ENCODE assay signal across 13 mouse cellular contexts in the genomic region with DNA sequence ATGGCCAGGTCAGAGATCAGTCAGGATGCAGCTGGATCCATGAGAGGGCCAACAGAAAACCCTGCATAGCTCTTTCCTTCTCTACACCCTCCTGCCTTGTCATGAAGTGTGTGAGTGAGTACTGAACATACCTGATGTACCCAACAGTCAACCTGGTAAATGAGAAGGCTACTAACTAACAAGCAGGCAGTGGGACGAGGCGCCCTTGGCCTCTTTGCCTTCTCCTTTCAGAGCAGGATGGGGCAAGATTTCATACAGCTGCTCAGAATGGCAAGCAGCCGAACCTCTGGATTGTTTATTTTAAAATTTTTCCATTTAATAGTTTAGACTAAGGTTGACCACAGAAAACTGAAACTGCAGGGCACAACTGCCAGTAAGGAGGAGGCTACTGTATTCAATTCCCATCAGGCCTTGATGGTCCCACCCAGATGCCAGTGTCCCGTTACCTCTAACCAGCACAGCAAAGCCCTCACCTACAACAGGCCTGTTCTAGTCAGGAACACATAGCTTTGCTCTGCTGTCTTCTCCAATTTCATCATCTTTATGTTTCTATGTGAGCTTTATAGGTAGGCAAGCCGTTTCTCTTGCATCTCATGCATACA.
DNase-seq lines count a peak whose midpoint lies in the region; ATAC-seq and TF ChIP-seq lines count a peak whose summit lies in the region.
"Had no signal": no experiment of that assay in that cellular context is flagged by ENCODE, and none has a peak within 500 bp of the region (broad histone marks: within the 10 kb centered on the region; RNA-seq: fewer than 3 reads in every experiment).

No protein-coding gene starts in this region.

- 91% methylated on average over 5 of the region's 5 CpGs for WGBS in forebrain, embryonic 15.5 days
- WGBS in forebrain, embryonic 12.5 days: 92% methylated on average over 5 of the region's 5 CpGs
- 88% methylated on average over 5 of the region's 5 CpGs for WGBS in midbrain, embryonic 12.5 days
- 89% methylated on average over 5 of the region's 5 CpGs for WGBS in midbrain, embryonic 11.5 days
- 61% methylated on average over 5 of the region's 5 CpGs for WGBS in limb, embryonic 15.5 days
- 89% methylated on average over 5 of the region's 5 CpGs for WGBS in olfactory bulb, adult 2 months

- H3K9ac ChIP-seq in forebrain, embryonic 15.5 days (replicated peaks): no peak overlapping the region
- no peak overlapping the region for H3K9ac ChIP-seq in forebrain, embryonic 12.5 days
- H3K9ac ChIP-seq in midbrain, embryonic 12.5 days (replicated peaks): no peak overlapping the region
- H3K9ac ChIP-seq in midbrain, embryonic 11.5 days (ENCODE audit: low read length): no peak overlapping the region
- H3K9ac ChIP-seq in limb, embryonic 15.5 days: no peak overlapping the region
- H3K9ac ChIP-seq: heart, embryonic 12.5 days had no signal

- H3K27ac ChIP-seq in forebrain, embryonic 15.5 days (replicated peaks): peak overlapping the region; percentile 63
- H3K27ac ChIP-seq in forebrain, embryonic 12.5 days: no peak overlapping the region
- H3K27ac ChIP-seq in midbrain, embryonic 12.5 days (replicated peaks): 0 out of 2 replicates have a peak overlapping the region, but pooled peaks have one; percentile 10
- H3K27ac ChIP-seq in midbrain, embryonic 11.5 days (ENCODE audit: low read depth, low read length): no peak overlapping the region
- H3K27ac ChIP-seq in limb, embryonic 15.5 days: peak overlapping the region; percentile 47; the same call in 1 of the 2 replicates
- H3K27ac ChIP-seq in olfactory bulb, adult 2 months (ENCODE audit: insufficient read depth, low read depth, low read length): peak overlapping the region; percentile 53

- no peak for DNase-seq in midbrain, embryonic 11.5 days (ENCODE audit: low spot score, missing footprints)
- no peak for DNase-seq in adrenal gland, adult 8-10 months
- DNase-seq in cerebellum, adult 18-20 months: no peak
- DNase-seq: layer of hippocampus, adult 9-11 months; thymus, postnatal 25 days had no signal

- no peak for TF ChIP-seq POLR2A in olfactory bulb, adult 2 months (IDR thresholded peaks at IDR 0.05; ENCODE audit: insufficient read depth, low read depth, low read length)

- H3K4me2 ChIP-seq in forebrain, embryonic 15.5 days (replicated peaks): no peak overlapping the region
- H3K4me2 ChIP-seq in forebrain, embryonic 12.5 days: no peak overlapping the region
- no peak overlapping the region for H3K4me2 ChIP-seq in midbrain, embryonic 12.5 days (replicated peaks)
- H3K4me2 ChIP-seq in midbrain, embryonic 11.5 days: no peak overlapping the region
- no peak overlapping the region for H3K4me2 ChIP-seq in limb, embryonic 15.5 days
- H3K4me2 ChIP-seq: heart, embryonic 12.5 days had no signal

- no peak overlapping the region for H3K4me3 ChIP-seq in forebrain, embryonic 15.5 days
- H3K4me3 ChIP-seq in forebrain, embryonic 12.5 days (replicated peaks): no peak overlapping the region
- no peak overlapping the region for H3K4me3 ChIP-seq in midbrain, embryonic 12.5 days
- no peak overlapping the region for H3K4me3 ChIP-seq in midbrain, embryonic 11.5 days (ENCODE audit: low read depth, low read length)
- H3K4me3 ChIP-seq in limb, embryonic 15.5 days: no peak overlapping the region
- H3K4me3 ChIP-seq in olfactory bulb, adult 2 months (ENCODE audit: insufficient read depth, low read depth, low read length): no peak overlapping the region
- H3K4me3 ChIP-seq: heart, embryonic 12.5 days; megakaryocyte, embryonic 14.5 days had no signal

- peaks cover 13% of the 10 kb centered on the region for H3K36me3 ChIP-seq in forebrain, embryonic 15.5 days
- peaks cover 17% of the 10 kb centered on the region for H3K36me3 ChIP-seq in forebrain, embryonic 12.5 days (replicated peaks)
- peaks cover 45% of the 10 kb centered on the region for H3K36me3 ChIP-seq in midbrain, embryonic 12.5 days
- H3K36me3 ChIP-seq in midbrain, embryonic 11.5 days (ENCODE audit: control insufficient read depth, insufficient read depth, low read length): no peaks in the 10 kb centered on the region
- peaks cover 40% of the 10 kb centered on the region for H3K36me3 ChIP-seq in limb, embryonic 15.5 days

- no peak for TF ChIP-seq CTCF in olfactory bulb, adult 2 months (IDR thresholded peaks at IDR 0.05; ENCODE audit: insufficient read depth, low read depth, low read length)

- no peak for ATAC-seq in forebrain, embryonic 15.5 days (replicated peaks)
- no peak for ATAC-seq in forebrain, embryonic 12.5 days (ENCODE audit: low FRiP score)
- ATAC-seq in midbrain, embryonic 12.5 days (ENCODE audit: low FRiP score, low read depth): no peak
- ATAC-seq in midbrain, embryonic 11.5 days (ENCODE audit: low FRiP score): no peak
- ATAC-seq in limb, embryonic 15.5 days (ENCODE audit: insufficient number of reproducible peaks, low FRiP score, low TSS enrichment, low read depth): no peak
- ATAC-seq: inflammation-experienced regulatory T-cells, adult 6 months had no signal

- peaks cover 18% of the 10 kb centered on the region for H3K4me1 ChIP-seq in forebrain, embryonic 15.5 days
- peaks cover 15% of the 10 kb centered on the region for H3K4me1 ChIP-seq in forebrain, embryonic 12.5 days
- peaks cover 16% of the 10 kb centered on the region; the same call in 1 of the 2 replicates for H3K4me1 ChIP-seq in midbrain, embryonic 12.5 days
- no peaks in the 10 kb centered on the region for H3K4me1 ChIP-seq in midbrain, embryonic 11.5 days (ENCODE audit: control insufficient read depth, insufficient read depth, low read length)
- H3K4me1 ChIP-seq in limb, embryonic 15.5 days: peaks cover 14% of the 10 kb centered on the region
- H3K4me1 ChIP-seq in olfactory bulb, adult 2 months (ENCODE audit: control insufficient read depth, insufficient read depth, low read length): peaks cover 23% of the 10 kb centered on the region
- H3K4me1 ChIP-seq: heart, embryonic 12.5 days had no signal

- no peaks in the 10 kb centered on the region for H3K9me3 ChIP-seq in forebrain, embryonic 15.5 days
- H3K9me3 ChIP-seq in forebrain, embryonic 12.5 days: no peaks in the 10 kb centered on the region
- H3K9me3 ChIP-seq in midbrain, embryonic 12.5 days: no peaks in the 10 kb centered on the region
- H3K9me3 ChIP-seq in midbrain, embryonic 11.5 days (ENCODE audit: control insufficient read depth, low read length): no peaks in the 10 kb centered on the region
- H3K9me3 ChIP-seq in limb, embryonic 15.5 days: no peaks in the 10 kb centered on the region
- H3K9me3 ChIP-seq: heart, embryonic 12.5 days; megakaryocyte, embryonic 14.5 days had no signal

- H3K27me3 ChIP-seq in forebrain, embryonic 15.5 days: no peaks in the 10 kb centered on the region
- no peaks in the 10 kb centered on the region for H3K27me3 ChIP-seq in forebrain, embryonic 12.5 days
- H3K27me3 ChIP-seq in midbrain, embryonic 12.5 days: no peaks in the 10 kb centered on the region
- no peaks in the 10 kb centered on the region for H3K27me3 ChIP-seq in midbrain, embryonic 11.5 days (ENCODE audit: control insufficient read depth, insufficient read depth, low read length)
- H3K27me3 ChIP-seq in limb, embryonic 15.5 days: no peaks in the 10 kb centered on the region
- H3K27me3 ChIP-seq: heart, embryonic 12.5 days; megakaryocyte, embryonic 14.5 days had no signal

Comparison
In these comparisons a context has a peak if more than half of its experiments do, and no peak if none do; other contexts are left out.
1. H3K27ac ChIP-seq: peak in forebrain, embryonic 15.5 days (single experiment), midbrain, embryonic 12.5 days (single experiment), limb, embryonic 15.5 days (single experiment) and olfactory bulb, adult 2 months (single experiment); none in forebrain, embryonic 12.5 days (single experiment) and midbrain, embryonic 11.5 days (single experiment).